Mouse (Mus musculus) brain, adult 2 months (tissue): Measurements from ENCODE around the gene Cyb5b.
"Not testable (repeated sequence)": the region's sequence is repeated elsewhere in the genome, so short reads cannot be mapped to it uniquely, and the experiment has no call there.

Experiments used
- DNase-seq: peaks from one replicate; pipeline ENCODE4 v3.0.0; 2011; ENCODE audit warnings: low read depth, low spot score

The Cyb5b gene

GRCm38 (mm10) chr8:107150404-107151157, at the start of gene Cyb5b:
Gene Cyb5b, plus strand, starts transcription at chr8:107150640.
- peak; percentile 99 for DNase-seq

- DNase-seq, result peak; percentile 82
These were observed 45.9 kb upstream of the Cyb5b start for GRCm38 (mm10) chr8:107104547-107104946.

- not testable (repeated sequence) for DNase-seq
These were observed 42.4 kb upstream of the Cyb5b start for GRCm38 (mm10) chr8:107108089-107108488.

- no peak for DNase-seq
These were observed 41.3 kb upstream of the Cyb5b start for GRCm38 (mm10) chr8:107108978-107109720.

- no peak for DNase-seq
These were observed 40.5 kb upstream of the Cyb5b start for GRCm38 (mm10) chr8:107109816-107110435.

GRCm38 (mm10) chr8:107110629-107111330, 39.7 kb upstream of the Cyb5b start:
- no peak for DNase-seq

GRCm38 (mm10) chr8:107111340-107112105, 38.9 kb upstream of the Cyb5b start:
- DNase-seq, result no peak

- DNase-seq, result no peak
These were observed 37.2 kb upstream of the Cyb5b start for GRCm38 (mm10) chr8:107113209-107113608.

- DNase-seq, result peak; percentile 74
These were observed 36.1 kb upstream of the Cyb5b start for GRCm38 (mm10) chr8:107114150-107115007.

GRCm38 (mm10) chr8:107115008-107115320, 35.5 kb upstream of the Cyb5b start:
- DNase-seq, result no peak

GRCm38 (mm10) chr8:107116023-107116422, 34.4 kb upstream of the Cyb5b start:
- DNase-seq, result peak; percentile 91

GRCm38 (mm10) chr8:107117019-107117418, 33.4 kb upstream of the Cyb5b start:
- no peak for DNase-seq

- DNase-seq, result no peak
These were observed 31.6 kb upstream of the Cyb5b start for GRCm38 (mm10) chr8:107118803-107119233.

GRCm38 (mm10) chr8:107119412-107119811, 31.0 kb upstream of the Cyb5b start:
- peak; percentile 57 for DNase-seq

GRCm38 (mm10) chr8:107120806-107121205, 29.6 kb upstream of the Cyb5b start:
- DNase-seq, result no peak

- no peak for DNase-seq
These were observed 28.7 kb upstream of the Cyb5b start for GRCm38 (mm10) chr8:107121681-107122291.

GRCm38 (mm10) chr8:107123063-107123614, 27.3 kb upstream of the Cyb5b start:
- no peak for DNase-seq

- no peak for DNase-seq
These were observed 26.1 kb upstream of the Cyb5b start for GRCm38 (mm10) chr8:107124343-107124742.
